Mouse (Mus musculus) CD4-positive, CD25-positive, alpha-beta regulatory T cell, adult 4 months (primary cell): Measurements from ENCODE around the gene Guca1a. TPM values are rescaled to one million over a fixed set of nuclear protein-coding genes. Genes with fewer than 3 reads are reported as not detected.

ENCODE experiments used
- polyA plus RNA-seq, 2 experiments: library from polyadenylated mRNA; unstranded; fragments of 100-300 nt; shearing (Covaris generic); gene quantifications; one replicate each; pipeline ENCODE4 v1.2.1; 2017

Guca1a gene
- polyA plus RNA-seq, 2 experiments from 2014 or later: not detected

Other genes starting within 250 kb of the Guca1a start
- 10 to 100 TPM; 29.1 to 37.6 TPM for gene Mrps10, start 31.7 kb downstream of the Guca1a start, polyA plus RNA-seq
- gene Guca1b, start 15.2 kb downstream of the Guca1a start, polyA plus RNA-seq: 1 to 10 TPM; 2.0 to 3.2 TPM
- gene AI661453, start 36.0 kb upstream of the Guca1a start, polyA plus RNA-seq: not detected
- gene 1700001C19Rik, start 36.8 kb upstream of the Guca1a start, polyA plus RNA-seq: not detected
- gene Taf8, start 101.7 kb upstream of the Guca1a start, polyA plus RNA-seq: 10 to 100 TPM; 61.1 to 95.4 TPM
- 100 to 1,000 TPM; 149 to 151 TPM for gene Ccnd3, start 104.5 kb upstream of the Guca1a start, polyA plus RNA-seq
- gene Bysl, start 210.9 kb upstream of the Guca1a start, polyA plus RNA-seq: 10 to 100 TPM; 10.6 to 14.2 TPM
- gene Med20, start 211.0 kb upstream of the Guca1a start, polyA plus RNA-seq: 10 to 100 TPM; 36.0 to 37.0 TPM
- under 1 TPM in 1 of 2 experiments, not detected in 1; 0.73 TPM for gene Gm20517, start 211.0 kb upstream of the Guca1a start, polyA plus RNA-seq
- gene Usp49, start 230.1 kb upstream of the Guca1a start, polyA plus RNA-seq: under 1 TPM; 0.43 to 0.78 TPM